Mouse (Mus musculus): ENCODE measurements around the gene Gm20388.

DNA sequence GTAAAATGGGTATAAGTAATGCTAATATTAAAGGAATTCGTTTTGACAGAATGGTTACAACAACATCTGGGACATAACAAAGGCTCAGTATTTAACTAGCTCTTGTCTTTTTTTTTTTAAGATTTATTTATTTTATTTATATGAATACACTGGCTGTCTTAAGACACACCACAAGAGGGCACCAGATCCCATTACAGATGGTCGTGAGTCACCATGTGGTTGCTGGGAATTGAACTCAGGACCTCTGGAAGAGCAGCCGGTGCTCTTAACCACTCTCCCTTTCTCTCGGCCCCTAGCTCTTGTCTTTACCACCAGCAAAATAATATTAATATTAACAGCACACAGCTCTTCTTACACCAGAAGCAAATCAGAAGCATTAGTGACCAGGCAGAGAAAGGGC, 3742.0 kb downstream of the Gm20388 start:
- TF ChIP-seq CTCF (conservative IDR thresholded peaks at IDR 0.05; ENCODE audit: insufficient read depth, insufficient read length, low read depth, low read length): no peak
- TF ChIP-seq POLR2A (IDR thresholded peaks at IDR 0.05; ENCODE audit: low read depth, low read length): no peak

Data from kidney, adult 2 months (tissue).